Mouse (Mus musculus) left cerebral cortex, postnatal 10 days (tissue): ENCODE results near the gene BC017158. TPM values are rescaled to one million over a fixed set of nuclear protein-coding genes. Genes with fewer than 3 reads are reported as not detected.

Experiments used
- DNase-seq, 2 experiments: peaks; one replicate each; pipeline ENCODE4 v3.0.0; 2021 to 2022; ENCODE audit warnings: low spot score in 2 of 2, mixed read lengths in 1 of 2; ENCODE audit errors: extremely low spot score in 1 of 2
- intact Hi-C: fragments of 180-260 bp; cut with DNase I; formaldehyde crosslinking; loops from one replicate; pipeline ENCODE4 v1.15.1; 2025
- total RNA-seq, 2 experiments: library from RNA; stranded (reverse); gene quantifications; 2 replicates each; pipeline ENCODE4 v1.2.3; 2021

The BC017158 gene
- total RNA-seq, 2 experiments from 2014 or later: 25.1 to 25.4 TPM

DNA sequence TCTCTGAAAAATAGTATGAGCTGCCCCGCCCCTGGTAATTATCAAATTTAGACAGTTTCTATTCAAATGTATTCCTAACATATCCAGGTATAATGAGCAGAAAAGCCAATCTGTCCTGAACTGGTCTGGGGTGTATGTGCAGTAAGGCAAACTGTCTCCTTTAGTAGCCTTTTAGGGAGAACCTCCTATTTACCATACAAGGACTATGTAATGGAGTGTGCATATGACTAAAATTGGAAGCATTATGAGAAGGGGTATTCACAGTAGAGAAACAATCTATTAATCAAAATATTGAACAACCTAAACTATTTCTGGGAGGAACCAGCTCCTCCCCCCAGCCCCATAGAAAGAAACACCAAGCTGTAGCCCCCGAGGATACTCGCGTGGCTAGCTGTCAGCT is 18.2 kb downstream of the BC017158 start:
- intact Hi-C loops: no loop called here
- no peak for DNase-seq

DNA sequence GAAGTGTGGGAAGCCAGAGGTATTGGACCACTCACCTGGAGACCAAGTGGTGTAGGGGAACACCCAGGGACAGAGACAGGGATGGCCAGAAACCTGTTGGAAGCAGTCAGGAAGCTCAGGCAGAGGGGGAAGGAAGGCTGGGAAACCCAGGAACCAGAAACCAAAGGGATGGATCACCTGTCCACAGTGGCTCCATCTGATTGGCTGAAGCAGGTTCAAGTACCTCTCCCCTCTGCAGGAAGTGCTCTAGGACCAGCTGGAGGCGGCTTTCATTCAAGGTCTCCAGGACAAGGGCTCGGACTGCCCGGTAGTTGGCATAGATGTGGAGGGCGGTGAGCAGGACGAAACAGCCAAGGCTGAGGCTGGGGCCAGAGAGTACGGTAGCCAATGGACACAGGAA is 21.9 kb downstream of the BC017158 start:
- no peak for DNase-seq
- intact Hi-C loops: no loop called here

DNA sequence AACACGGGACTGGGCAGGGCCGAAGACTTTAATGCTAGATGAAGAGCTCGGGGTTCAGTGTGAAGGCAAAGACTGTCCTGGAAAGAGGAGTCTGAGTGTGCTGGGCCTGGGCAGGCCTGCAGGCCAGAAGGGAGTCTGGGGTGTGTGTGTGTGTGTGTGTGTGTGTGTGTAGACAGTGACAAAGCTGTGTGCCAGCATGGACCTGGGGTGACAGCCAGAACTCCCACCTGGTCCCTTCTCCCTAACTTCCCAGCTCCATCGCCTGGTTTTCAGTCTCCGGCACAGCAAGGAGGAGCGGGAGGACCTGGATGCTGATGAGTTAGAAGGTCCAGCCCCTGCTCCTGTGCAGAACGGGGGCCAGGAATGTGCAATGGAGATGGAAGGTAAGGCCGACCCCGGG is 26.5 kb downstream of the BC017158 start:
- intact Hi-C loops: no loop called here
- no peak for DNase-seq

DNA sequence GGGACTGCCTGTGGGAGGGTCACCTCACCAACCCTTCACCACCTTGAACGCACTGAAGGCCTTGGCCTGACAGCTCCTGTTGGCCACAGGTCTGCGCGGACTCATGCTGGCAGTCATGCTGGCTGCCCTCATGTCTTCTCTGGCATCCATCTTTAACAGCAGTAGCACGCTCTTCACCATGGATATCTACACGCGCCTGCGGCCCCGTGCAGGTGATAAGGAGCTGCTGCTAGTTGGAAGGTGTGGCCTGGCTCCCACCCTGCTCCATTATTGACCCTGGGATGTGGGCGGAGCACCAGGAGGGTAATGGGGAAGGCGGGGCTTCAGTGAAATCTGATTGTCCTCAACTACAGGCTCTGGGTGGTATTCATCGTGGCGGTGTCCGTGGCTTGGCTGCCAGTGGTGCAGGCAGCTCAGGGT is 27.5 kb downstream of the BC017158 start:
- intact Hi-C loops: no loop called here
- DNase-seq: no peak

DNA sequence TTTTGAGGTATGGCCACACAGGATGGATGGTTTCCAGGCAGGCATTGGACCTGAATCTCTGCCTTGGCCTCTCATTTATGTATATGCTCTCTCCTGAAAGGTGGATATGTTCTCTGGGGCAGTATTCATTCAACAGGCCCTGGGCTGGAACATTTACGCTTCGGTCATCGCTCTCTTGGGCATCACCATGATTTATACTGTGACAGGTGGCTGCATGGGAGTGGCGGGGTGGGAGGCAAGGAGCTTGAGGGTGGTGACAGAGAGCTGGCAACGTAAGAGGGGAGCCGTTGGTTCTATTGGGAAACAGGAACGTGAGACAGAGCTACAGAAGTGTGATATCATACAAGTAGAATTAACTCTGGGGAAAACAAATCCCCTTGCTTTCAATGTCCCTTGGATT is 30.2 kb downstream of the BC017158 start:
- intact Hi-C loops: no loop called here
- no peak for DNase-seq

DNA sequence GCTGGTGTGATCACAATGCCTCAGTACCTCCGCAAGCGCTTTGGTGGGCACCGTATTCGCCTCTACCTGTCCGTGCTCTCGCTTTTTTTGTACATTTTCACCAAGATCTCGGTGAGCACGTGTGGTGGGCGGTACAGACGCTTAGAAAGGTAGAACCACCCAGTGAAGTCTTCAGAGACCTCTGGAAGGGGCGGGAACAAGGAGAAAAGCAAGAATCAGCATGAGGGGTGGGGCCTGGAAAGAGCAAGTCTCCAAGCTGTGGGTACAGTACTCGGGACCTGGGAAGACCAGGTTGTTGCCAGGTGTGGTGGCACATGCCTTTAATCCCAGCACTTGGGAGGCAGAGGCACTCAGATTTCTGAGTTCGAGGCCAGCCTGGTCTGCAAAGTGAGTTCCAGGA is 30.6 kb downstream of the BC017158 start:
- intact Hi-C loops: no loop called here
- DNase-seq: no peak

DNA sequence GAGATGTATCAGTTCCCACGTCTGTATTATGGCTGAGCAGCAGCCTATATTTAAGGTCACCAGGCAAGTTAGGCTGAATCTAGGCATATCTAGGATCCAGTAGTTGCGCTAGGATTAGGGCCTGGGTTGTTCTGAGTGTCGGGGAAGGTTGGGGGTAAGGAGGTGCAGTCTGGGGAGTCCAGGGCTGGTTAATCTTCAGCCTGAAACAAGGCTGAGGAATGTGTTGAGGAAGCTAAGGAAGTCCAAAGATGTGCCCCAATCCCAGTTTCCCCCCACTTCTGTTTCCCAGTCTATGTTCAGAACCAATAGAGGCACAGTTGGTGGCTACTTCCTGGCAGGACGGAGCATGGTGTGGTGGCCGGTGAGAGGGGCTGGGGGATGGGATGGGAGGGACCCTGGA is 31.9 kb downstream of the BC017158 start:
- DNase-seq: no peak
- intact Hi-C loops: no loop called here

DNA sequence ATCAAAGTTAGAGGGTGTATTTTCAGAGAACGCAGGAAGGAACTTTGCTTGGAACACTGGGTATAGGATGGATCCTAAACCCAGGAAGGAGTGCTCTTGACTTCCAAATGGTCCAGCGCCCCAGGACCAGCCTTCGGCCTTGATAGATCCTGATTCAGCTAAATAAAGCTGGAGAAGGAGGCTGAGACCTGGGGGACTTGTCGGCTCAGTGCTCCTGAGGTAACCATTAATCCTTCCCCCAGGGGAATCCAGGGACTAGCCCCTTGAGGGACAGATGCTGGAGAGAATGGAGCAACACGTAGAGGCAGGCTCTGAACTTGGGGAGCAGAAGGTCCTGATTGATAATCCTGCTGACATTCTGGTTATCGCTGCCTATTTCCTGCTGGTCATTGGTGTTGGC is 32.6 kb downstream of the BC017158 start, which contains the start of gene Slc5a2:
Gene Slc5a2 (plus strand): TSS at position 247 of the 400 bp plus-strand sequence.
- intact Hi-C loops: no loop called here
- DNase-seq: no peak

DNA sequence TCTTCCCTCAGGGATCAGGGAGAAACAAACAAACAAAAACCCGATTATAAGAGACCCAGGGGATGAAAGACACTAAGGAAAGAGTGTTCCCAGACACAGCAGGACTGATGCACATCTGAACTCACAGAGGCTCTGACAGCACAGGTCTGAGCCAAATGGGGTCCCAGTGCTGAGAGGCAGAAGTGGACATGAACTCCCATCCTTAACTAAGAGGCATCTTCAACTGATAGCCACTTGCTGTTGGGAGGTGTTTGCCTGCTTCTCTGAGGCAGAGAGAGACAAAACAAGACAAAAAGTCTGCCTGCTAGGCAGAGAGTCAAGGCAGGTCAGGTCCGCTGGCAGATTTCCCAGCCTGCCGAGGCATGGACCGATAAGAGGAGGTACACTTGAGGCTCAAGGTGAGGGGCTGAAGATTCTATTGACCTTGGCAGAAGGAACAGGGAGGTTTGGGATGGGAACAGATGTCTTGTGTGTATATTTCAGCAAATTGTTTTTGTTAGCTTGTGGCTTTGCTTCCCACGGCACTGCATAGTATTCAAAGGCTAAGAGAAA is 41.1 kb downstream of the BC017158 start:
- intact Hi-C loops: no loop called here

DNA sequence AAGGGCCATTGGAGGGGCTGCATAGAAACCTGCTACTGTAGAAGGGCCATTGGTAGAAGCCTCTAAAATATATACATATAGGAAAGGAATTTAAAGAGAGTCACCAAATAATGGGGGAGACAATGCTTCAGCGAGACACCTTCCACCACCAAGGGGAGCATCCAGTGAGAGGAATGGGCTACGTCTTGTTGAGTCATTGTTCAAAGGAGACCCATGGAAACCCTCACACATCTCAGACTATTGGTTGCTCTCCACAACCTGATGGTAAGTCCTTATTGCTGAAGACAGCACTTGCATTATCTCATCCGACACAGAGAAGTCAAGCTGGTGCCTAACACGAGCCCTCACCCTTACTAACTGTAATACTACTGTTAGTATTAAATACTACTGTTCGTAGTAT is 42.2 kb downstream of the BC017158 start:
- no peak for DNase-seq

More for the DNA sequence above, 41.1 kb downstream of the BC017158 start:
- no peak for DNase-seq

DNA sequence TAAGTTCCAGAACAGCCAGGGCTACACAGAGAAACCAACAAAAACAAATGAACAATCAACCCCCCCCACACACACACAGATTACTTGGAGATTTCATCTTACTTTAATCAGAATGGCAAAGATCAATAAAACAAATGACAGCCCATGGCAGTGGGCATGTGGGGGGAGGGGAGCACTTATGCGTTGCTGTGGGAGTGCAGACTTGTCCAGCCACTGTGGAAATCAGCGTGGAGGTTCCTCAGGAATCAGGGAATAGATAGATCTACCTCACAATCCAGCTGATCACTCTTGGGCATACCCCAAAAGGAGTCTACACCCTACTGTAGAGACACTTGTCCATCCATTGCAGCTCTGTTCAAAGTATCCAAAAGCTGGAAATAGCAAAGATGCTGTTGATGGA is 43.0 kb downstream of the BC017158 start:
- intact Hi-C loops: no loop called here
- no peak for DNase-seq

More for the DNA sequence above, 42.2 kb downstream of the BC017158 start:
- intact Hi-C loops: no loop called here

DNA sequence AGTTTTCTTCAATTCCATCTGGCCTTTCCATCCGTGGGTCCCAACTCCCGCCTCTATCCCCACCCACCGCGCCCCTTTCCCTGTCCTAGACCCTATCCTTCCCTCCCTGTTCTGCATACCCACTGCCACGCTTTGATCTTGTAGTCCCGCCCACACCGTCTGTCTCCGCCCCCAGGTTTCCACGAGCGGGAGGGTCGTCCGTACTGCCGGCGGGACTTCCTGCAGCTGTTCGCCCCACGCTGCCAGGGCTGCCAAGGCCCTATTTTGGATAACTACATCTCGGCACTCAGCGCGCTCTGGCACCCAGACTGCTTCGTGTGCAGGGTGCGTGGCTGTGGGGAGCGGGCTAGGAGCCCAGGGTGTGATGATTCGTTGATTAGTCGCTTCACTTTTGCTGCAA is 45.4 kb downstream of the BC017158 start:
- peak; percentile 63 to 82 for DNase-seq
- intact Hi-C loops: no loop called here

DNA sequence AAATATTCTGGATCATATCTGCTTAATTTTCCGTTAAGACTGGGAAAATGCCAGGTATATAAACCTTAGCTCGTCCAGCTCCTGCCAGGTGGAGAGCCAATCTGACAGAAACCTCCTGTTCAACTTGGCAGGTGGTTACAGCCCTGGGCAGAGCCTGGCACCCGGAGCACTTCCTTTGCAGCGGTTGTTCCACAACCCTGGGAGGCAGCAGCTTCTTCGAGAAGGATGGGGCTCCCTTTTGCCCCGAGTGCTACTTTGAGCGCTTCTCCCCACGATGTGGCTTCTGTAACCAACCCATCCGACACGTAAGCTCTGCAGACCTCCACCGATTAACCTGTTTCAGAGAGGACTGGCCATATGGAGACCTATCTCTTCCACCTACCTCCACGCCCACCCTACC is 46.0 kb downstream of the BC017158 start:
- intact Hi-C loops: no loop called here

DNA sequence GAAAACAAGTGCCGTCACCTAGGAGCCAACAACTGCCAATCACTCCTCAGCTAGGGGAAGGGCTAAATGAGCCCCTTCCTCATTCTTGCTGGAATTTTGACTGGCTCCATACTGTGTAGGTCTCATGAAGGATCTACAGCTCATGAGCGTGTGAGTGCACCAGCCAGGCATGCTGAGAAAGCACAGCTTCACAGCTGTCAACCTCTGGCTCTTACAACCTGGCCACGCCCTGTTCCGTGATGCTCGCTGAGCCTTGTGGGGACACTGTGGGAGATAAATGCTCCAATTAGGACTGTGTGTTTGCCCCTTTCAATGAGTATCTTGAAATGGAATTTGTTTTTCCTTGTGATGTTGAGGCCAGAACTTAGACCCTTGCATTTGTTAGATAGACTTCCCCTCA is 48.0 kb downstream of the BC017158 start:
- no peak for DNase-seq
- intact Hi-C loops: loop anchor here (5.0 kb wide), 2 partner anchors 47 to 442 kb away; partner anchors contain the start of gene BC017158

More for the DNA sequence above, 46.0 kb downstream of the BC017158 start:
- no peak for DNase-seq

DNA sequence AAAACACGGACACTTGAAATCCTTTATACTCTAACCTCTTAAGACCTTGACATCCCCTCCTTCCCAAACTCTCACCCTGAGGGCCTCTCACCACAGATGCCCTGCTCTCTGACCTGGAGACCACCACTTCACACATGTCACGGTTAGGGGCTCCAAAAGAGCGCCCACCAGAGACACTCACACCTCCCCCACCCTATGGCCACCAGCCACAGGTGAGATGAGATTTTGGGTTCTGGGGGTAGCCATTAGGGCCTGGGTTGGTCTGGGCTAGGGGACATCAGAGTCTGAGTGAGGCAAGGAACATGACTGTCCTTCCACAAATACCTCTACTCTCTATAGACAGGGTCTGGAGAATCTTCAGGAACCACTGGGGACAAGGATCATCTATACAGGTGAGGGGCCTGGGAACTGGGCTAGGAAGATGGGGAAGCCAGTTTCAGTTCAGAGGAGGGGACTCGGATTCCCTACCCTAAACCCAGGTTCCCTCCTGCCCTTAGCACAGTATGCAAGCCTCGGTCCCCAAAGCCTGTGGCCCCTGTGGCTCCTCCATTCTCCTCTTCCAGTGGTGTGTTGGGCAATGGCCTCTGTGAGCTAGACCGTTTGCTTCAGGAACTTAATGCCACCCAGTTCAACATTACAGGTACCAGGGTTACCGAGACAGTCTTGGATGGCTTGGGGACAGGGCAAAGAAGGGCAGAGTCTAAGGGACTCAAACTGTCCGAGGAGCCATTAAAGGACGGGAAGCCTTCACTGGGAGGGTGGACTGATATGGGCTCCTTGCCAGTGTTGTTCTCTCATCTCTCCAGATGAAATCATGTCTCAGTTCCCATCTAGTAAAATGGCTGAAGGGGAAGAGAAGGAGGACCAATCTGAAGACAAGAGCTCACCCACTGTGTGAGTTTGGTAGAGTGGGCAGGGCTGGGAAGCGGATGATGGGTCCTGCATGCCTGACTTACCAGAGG is 49.6 kb downstream of the BC017158 start:
- no peak for DNase-seq
- intact Hi-C loops: loop anchor here (5.0 kb wide), 2 partner anchors 49 to 444 kb away; partner anchors contain the start of gene BC017158

DNA sequence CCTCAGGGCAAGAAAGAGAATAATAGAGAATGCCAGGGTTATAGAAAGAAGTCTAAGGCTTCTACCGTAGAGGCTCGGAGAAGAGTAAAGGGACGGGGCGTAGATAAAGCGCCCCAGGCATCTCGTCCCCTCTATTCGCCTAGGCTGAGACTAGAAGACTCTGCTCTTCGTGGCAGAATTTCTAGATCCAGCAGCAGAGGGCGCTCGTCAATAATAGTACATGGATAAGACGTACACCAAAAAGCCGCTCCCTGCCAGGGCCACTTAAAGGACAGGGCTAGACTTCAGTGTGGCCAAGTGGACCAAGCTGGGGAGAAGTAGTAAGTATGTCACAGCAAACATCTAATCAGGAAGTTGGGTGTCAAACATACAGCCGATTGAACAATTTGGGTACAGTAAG is 50.5 kb downstream of the BC017158 start:
- intact Hi-C loops: loop anchor here (2.0 to 5.0 kb wide), 3 partner anchors 50 to 445 kb away; partner anchors contain the start of gene BC017158

DNA sequence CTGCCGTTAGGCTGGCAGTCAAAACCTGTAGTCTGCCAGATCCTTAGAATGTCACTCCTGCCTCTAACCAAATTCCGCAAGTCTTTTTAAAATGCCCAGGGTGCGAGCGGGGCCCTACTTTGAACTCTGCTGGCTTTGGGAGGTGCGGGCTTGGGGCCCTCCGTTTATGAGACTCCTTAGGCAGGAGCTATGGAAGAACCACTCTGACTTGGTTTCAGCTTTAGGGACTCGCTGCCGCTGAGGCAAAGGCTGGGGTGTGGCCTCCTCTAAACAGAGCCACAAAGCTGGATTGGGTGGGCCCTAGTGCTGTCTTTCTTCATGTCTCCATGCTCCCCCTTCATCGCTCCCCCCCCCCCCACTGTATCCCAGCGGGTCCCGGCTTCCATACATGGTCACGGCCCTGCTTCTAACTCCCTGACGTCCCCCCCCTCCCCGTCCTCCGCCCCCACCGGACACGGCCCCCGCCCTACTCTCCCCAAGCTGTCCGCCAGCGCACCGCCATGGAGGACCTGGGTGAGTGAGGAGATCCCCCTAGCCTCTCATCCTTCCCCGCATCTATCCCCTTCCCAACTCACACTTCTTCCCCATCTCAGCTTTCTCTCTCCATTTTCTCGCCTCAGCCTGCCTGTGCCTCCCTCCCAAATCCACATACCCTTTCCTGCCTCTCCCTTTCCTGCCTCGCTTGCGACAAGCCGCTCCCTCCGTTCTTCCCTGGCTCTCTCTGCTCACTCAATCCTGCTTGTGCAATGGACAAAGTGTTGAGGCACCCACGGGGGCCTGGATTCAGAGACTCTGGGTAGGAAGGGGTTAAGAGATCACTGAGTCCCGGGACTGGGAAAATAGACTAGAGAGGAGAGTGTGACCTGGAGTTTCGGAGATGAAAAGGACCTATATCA is 51.2 kb downstream of the BC017158 start, which contains the start of gene Tgfb1i1:
Gene Tgfb1i1 (plus strand): TSS at position 317 of the 896 bp plus-strand sequence.
- DNase-seq: peak; percentile 54 to 85
- intact Hi-C loops: loop anchor here (2.0 to 5.0 kb wide), 3 partner anchors 51 to 446 kb away; partner anchors contain the start of gene BC017158

More for the DNA sequence above, 50.5 kb downstream of the BC017158 start:
- peak; percentile 89 to 92 for DNase-seq

DNA sequence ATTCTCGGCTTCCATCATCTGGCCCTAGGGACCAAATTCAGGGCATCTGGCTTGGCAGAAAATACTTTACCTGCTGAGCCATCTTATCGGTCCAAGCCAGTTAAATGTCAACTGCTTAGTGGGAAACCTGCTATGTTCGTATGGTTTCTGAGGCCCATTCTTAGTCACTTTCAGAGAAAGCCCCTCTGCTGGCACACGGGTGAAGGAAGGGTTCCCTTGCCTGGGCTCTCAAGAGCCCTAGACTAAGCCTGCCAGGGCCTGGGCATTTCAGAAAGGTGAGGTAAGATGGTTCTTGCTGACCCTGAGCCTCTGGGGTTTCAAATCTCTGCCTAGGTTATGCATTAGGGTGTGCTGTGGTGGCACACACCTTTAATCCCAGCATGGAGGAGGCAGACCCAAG is 52.4 kb downstream of the BC017158 start:
- intact Hi-C loops: loop anchor here (5.0 kb wide), 2 partner anchors 52 to 447 kb away; partner anchors contain the start of gene BC017158
- DNase-seq: no peak
